Mouse (Mus musculus) T-cell, adult 2 months (primary cell): Measurements from ENCODE around the gene Rbbp5.

Experiments
- DNase-seq: peaks from one replicate; pipeline ENCODE4 v3.0.0; 2022; ENCODE audit warnings: low spot score

Gene Rbbp5

DNA sequence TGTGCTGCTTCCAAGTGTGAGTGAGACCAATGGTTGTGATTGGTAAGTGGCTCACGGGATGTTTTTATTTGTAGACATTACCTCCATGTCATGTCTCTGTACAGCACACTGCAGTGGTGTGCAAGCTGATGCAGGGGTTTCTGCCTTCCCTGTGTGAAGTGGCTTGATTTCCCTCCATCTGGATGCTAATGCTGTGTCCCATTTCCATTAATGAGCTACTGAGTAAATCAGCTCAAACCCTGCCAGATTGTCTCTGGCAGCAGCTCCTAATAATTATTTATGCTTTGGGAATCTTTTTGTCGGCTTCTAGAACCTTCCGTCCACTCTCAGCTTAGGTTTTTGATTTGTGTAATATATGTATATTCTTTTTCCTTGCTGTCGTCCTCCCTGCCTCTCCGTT is 28.0 kb downstream of the Rbbp5 start:
- no peak for DNase-seq

DNA sequence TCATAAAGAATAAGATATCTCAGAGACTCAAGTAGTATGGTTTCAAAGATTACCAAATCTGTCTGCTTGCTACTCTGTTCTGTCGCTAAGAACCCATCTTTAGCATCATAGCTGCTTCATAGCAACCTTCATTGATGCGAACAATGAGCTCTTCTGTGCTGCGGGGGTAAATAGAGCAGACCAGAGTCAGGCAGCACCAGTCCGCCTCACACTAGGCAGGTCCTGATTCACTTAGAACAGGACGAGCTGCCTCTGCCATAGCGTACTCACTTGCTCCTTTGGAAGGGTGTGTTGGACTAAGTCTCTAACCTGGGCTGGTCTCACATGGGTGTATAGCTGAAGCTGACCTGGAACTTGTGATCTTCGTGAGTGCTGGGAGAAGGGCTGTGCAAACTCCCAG is 28.9 kb downstream of the Rbbp5 start, which contains the start of gene Tmem81:
Gene Tmem81 (plus strand): TSS at position 173 of the 400 bp plus-strand sequence.
- no peak for DNase-seq

DNA sequence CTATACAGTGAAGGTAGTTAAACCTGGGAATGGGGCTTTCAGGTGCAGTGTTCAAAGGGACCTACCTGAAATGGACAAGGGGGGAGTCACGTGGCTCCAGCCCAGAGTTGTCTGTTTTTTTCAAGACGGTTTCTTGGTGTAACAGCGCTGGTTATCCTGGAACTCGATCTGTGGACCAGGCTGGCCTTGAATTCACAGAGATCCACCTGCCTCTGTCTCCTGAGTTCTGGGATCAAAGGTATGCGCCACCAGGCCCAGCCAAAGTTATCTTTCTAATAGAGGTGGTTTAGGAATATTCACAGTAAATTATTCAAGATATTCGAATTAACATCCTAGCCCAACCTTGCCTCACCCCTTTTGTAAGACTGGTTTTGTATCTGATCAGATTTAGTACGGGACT is 29.5 kb downstream of the Rbbp5 start:
- DNase-seq = no peak

DNA sequence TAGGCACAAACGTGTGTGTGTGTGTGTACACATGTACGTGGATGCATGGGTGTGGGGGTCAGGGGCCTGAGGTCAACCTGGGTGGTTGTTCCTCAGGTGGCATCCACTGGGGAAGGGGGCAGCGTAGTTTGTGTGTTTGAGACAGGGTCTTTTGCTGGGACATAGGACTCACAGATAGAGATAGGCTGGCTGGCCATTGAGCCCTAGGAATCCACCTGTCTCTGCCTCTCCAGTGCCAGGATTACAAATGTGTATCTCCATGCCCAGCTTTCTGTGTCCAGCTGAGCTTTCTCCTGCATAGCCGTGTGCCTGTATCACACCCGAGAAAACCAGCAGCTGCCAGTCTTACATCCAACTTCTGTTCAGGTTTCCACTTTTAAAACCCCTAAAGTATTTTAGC is 32.6 kb downstream of the Rbbp5 start:
- no peak for DNase-seq

DNA sequence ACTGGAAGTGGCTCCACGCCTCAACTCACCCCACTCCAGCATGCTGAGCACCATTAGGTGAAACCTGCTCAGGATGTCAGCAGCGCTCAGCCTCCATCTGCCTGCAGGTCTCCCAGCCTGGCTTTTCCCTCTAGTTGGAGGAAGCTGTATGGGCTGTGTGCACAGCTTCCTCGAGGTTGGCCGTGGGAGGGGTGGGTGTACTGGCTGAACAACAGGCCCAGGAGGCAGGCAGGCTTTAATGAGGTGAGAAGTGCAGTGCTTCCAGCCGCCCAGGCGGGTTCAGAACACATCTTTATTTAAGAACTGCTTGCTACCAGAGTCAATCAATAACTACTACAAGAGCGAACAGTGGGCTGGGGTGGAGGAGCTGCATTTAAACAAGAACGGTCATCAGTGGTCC is 34.4 kb downstream of the Rbbp5 start:
- no peak for DNase-seq

DNA sequence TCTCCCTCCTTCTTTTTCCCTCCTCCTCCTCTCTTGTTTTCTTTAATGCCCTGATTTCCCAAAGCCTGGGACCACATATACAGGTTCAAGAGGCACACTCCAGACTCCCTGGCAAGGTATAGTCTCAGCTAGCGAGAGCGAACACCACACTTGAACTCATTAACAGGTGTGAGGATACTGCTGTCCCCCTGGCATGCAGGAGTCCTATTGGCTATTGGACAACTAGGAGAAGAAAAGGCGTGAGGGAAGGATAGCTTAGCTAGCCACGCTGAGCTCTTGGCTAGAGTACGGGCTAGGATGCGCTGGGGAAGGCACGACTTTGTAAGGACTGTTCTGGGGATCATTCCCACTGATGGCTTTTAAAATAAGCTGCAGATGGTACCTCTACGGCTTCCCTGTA is 34.9 kb downstream of the Rbbp5 start:
- no peak for DNase-seq

DNA sequence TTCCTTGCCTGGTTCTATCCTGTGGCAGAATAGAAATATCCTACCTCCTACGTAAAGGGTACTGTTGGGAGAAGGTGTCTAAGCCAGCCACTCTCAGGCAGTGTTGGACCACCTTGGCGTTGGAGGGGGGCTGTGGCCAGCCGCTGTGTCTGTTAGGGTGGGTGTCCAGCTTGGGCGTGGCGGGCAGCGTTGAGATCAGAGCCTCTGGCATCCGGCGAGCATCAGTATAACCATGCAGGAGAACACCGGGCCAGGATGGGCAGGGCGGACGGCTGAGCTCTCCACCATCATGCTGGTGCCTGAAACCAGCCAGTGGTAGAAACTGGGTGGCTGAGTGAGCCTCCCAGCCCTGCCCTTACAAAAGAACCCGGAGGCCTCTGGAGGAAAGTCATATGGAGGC is 38.2 kb downstream of the Rbbp5 start:
- no peak for DNase-seq

DNA sequence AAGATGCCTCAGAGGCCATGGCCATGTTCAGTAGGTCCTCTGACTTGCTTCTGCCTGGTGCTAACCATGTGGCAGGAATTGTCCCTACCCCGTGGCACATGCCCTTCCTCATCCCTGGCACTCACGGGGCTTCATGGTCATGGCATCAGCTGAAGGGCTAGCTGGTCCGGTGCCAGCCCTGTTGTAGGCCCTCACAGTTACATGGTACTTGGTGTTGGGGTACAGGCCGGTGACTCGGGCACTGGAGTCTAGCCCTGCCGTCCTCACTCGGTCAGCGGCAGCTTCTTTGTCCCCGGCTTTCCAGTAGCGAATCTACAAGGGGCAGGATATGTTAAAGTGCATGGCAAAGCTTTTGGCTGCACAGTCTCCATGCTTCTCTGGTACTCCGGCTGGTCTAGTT is 39.6 kb downstream of the Rbbp5 start:
- no peak for DNase-seq

DNA sequence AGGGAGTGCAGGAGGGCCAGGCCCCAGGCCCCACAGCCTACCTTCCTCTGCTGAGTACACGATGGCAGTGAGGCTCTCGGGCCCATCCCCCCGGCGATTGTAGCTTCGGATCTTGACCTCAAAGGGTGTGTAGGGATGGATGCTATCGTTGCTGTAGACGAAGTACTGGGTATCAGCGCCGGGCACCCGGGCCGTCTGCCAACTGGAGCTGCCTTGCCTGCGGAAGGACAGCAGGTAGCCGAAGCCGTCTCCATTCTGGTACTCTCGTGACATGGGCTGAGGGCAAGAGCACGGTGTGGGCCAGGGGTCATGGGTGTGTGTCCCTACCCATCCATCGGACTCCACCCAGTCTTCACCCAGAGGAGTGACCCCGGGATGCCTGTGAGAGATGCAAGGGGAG is 41.5 kb downstream of the Rbbp5 start:
- no peak for DNase-seq

DNA sequence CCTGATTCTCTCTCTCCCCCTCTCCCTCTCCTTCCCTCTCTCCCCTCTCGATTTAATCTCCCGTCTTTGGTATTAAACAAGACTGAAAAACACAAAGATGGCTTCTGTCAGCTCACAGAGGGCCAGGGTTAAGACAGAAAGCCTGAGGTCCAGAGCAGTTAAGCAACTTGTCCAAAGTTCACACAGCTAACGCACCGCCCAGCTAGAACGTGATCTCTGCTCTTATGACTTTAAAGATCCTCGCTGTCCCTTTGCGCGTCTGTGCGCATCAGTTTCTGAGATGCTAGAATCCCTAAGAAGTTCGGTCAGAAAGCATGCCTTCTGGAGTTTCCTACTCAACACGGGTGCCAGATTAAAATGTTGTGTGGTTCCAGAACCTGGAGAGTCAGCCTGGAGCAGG is 42.6 kb downstream of the Rbbp5 start:
- no peak for DNase-seq

DNA sequence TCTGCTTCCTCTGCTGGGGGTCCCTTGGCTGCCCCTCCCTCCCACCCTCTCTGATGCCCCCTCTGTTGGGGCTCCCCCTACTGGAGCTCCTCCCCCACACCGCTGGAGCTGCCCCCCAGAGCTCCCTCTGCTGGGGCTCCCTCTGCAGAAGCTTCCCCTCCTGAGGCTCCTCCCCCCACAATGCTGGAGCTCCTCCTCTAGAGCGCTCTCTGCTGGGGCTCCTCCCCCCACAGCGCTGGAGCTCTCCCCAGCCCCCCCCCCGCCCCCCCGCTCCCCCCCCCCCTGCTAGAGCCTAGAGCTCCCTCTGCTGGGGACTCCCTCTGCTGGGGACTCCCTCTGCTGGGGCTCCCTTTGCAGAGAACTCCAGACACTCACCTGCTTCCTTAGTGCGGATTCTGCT is 43.6 kb downstream of the Rbbp5 start:
- DNase-seq = peak; percentile 34

DNA sequence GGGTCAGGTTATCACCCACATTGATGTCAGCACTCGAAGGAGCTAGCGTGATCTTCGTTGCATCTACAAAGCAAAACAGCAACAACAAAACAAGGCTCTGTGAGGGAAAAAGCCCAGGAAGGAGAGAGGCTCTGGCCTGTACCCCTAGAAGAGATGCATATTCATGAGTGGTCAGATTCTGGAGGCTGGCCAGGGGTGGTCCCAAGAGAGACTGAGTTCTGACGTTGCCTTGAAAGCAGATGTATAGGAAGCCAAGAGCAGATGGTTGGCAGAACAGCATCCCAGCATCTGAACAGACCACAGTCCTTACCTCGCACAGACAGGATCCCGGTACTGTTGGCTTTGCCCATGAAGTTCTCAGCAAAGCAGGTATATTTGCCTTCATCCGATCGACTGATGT is 45.9 kb downstream of the Rbbp5 start:
- no peak for DNase-seq

DNA sequence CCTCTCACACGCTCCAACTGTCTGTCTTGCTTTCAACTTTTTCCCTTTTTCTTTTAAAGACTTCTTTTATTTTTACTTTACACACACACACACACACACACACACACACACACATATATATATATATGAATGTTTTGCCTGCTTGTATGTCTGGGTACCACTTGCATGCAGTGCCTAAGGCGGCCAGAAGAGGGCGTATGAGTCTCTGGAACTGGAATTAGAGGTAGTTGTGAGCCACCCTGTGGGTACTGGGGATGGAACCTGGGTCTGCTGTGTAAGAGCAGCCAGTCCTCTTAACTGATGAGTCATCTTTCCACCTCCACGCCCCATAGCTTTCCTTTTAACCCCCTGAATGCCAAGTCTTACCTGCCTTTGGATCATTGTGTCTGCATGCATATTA is 46.8 kb downstream of the Rbbp5 start:
- peak; percentile 26 for DNase-seq

DNA sequence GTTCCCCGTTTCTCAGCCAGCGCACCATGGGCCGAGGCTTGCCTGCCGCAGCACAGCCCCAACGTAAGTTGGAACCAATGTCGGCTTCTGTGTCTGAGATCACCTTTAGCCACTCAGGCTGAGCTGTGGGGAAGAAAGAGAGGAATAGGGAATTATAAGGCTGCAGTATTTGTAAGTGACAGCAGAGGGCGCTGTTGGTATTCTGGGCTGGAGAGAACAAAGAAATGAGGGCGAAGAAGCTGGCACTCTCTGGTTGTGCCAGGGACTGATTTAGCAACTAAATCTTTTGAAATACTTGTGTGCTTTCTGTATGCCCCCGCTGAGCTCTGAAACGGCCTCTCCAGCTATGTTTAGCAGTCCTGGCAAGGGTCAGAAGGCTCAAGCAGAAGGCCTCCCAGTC is 48.7 kb downstream of the Rbbp5 start:
- DNase-seq = no peak

DNA sequence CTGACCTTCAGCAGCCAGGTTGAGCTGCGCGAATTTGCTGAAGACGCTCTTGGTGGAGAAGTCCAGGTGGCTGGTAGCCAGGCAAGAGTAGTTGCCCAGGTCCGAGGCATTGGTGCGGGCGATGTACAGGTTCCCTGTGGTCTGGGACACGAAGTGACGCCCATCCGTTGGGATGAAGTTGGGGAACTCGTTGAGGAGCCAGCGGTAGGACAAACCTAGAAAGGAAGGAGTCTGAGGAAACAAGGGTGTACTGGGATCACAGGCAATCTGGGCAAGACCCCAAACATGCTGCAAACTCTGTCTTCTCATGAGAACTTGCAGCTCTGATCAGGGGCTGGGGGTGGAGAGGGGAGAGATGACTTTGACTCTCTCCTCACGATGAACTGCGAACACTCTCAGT is 50.9 kb downstream of the Rbbp5 start:
- DNase-seq = no peak

DNA sequence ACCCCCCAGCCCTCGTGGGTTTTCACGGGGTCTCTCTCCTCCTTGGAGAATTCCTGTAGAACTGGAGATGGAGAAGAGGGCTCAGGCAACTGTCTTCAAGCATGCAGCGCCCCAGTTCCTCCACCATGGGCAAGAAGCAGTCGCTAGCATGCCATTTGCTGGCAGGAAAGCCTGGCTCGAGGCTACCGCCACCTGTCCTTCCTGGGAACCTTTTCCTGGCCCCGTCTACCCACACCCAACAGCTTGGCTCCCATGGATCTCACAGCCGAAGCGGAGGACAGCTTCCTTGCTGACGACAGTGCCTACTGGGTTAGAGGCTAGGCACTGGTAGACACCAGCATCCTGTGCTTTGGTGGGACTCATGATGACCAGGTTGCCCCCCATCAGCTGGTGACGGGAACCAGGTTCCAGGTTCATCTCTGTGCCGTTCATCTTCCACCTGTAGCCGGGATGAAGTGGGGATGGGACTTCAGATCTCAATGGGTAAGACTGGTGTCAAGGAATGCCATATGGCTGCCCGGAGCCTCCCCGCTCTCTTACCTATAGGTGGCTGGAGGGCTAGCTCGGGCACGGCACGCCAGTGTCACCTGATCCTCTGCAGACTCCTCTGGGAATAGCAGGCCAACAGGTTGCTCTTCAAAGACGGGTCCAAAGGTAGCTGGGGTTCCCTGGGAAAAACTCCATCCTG is 51.6 kb downstream of the Rbbp5 start:
- DNase-seq = no peak

DNA sequence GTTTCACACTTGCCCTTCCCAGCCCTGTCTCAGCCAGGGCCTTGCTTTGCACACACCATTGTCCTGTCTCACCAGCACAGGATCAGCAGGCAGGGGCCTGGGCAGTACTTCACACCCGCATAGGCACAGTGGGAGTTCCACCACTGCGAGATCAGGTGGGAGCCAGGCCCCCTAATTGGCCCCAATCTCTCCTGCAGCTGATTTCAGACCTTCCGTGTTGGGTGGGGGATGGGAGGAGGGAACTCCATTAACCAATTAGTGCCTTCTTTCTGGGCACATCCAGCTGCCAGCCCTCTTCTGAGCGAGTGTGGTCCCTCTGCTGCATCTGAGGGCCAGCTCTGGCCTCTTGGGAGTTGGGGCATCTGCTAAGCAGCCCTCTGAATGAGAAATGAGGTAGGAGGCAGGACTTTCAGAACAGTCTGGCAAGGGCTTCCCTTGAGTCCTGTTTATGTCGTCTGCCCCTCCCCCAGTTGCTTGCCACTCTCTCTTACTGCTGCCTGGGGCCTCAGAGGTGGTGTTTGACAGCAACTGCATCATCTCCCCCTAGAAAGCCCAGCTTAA is 53.5 kb downstream of the Rbbp5 start:
- DNase-seq = no peak

DNA sequence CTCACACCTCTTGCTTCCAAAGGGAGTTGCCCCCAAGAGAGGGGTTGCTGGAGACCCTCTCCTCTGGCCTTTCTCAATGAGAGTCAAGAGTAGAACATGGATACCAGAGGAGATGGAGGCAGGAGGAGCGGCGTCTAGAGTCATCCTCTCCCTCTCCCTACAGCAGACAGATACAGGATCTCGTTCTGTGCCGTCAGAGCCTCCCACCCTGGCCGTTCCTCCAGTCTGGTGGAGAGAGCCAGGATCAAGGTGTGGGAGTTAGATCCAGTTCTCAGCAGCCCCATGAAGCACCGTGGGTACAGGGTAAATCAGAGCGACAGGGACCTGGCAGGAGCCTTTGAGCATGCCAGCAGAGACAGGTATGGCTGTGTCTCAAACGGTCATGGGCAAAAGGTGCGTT is 55.4 kb downstream of the Rbbp5 start:
- no peak for DNase-seq

DNA sequence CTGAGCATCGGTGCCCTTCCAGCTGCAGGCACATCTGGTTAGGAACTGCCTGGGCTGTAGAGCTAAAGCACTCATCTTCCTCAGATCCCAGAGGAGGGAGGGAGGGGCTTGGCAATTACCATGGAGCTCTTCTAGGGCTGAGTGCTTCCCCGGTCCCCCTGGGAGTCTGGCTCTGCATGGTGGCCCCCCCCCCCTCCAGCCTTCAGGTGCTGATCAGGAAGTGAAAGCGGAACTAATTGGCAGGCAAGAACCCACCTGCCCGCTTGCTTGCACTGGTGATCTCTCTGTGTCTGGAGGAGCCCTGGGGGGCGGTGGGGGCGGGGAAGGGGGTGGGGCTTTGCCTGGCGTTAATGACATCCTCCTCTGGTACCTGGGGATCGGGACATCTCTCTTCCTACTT is 56.7 kb downstream of the Rbbp5 start:
- DNase-seq = no peak

DNA sequence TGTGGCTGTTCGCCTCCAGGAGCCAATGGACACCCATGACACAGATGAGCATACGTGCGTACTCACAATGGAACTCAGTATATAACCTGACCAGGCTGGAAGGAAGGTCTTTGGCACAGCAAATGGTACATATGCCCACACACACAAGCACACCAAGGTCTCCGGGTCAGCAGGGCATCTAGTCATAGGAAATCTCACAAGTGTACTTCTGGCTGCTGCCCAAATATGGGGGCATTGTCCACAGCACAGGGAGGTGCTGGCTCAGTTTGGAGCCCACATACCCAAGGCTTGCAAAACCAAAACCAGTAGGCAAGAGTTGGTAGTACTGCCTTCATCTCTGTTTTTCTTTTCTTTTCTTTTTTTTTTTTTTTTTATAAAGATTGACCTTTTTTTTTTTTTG is 58.4 kb downstream of the Rbbp5 start:
- no peak for DNase-seq

DNA sequence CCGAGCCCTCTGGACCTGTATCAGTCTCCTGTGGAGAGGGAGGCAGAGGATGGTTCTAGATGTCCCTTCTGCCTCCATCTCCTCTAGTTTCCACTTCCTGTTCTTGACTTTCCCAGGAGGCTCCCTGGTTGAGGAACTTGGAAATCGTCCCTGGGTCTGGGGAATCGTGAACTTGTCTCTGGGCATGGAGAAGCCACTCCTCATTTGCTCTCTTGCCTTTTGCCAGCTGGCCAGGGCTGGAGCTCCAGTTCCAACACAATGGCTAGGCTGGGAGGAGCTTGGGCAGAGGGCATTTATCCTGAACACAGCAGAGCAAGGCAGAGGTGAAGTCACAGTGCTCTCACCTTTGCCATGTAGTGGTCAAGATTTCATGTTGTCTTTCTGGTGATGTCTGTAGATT is 59.3 kb downstream of the Rbbp5 start:
- no peak for DNase-seq

DNA sequence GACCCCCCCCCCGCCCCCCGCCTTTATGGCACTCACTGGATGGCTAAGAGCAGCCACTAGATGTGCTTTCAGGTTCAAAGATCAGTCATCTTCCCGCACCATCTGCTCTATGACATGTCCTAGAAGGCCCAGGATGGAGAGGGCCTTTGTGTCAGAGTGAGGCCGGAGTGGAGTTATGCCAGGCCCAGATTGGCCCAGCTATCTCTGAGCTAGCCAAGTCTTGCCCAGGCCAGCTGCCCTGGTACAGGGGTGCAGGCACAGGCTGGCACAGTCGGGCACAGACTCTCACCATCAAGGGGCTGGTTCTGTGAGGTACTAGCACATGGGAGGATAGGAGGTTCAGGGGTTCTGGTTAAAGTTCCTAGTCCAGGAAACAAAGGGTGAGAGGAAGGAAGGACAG is 60.6 kb downstream of the Rbbp5 start:
- DNase-seq = no peak

DNA sequence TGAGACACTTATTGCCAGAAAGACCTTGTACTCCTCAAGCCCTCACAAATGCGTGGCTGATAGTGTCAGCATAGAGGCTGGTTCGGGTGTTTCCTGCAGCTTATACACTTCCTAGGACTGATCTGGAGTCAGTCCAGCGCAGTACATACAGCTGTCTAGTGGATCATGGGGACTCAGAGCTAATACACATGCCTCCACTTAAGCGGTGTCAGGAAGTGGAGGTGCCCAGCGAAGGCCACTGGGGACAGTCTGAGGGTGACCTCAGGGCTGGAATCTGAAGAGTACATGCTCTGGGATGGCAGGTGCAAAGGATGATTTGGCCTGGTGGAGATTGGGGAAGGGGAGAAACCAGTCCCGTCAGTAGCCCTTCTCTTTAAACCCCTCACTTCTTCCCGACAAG is 63.5 kb downstream of the Rbbp5 start:
- DNase-seq = no peak

DNA sequence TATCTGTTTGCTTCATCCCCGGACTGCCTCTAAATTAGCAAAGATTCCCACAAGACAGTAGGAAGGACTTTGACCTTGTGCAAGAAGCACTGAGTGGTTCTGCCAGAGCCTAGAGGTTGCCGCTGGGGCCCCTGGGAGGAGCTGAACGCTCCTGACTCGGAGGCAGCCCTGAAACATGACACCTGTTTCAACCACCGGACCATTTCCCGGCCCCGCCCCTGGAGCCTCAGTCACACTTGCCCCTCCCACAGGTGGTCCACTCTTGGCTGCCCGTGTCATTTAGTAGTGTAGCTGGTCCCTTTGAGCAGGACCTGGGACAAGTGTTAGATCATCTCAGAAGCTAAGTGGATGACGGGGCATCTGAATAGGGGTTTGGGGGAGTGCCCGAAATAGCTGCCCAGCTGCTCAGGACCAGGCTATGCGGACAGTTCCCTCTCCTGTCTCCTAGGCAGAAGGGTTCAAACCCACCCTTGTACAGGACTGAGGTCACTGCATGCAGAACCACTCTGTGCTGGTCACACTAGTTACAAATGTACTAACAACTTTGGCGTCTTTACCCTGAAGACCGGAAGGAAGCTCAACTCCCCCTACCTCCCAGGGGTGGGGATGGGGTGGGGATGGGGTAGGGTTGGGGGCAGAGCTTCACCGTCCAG is 64.1 kb downstream of the Rbbp5 start:
- DNase-seq = no peak
